Mouse (Mus musculus): Measurements from ENCODE around the gene H2afv. TPM values are rescaled to one million over a fixed set of nuclear protein-coding genes. Genes with fewer than 3 reads are reported as not detected.

The H2afv gene
- polyA plus RNA-seq, 1 experiment from 2014 or later: 415 TPM

DNA sequence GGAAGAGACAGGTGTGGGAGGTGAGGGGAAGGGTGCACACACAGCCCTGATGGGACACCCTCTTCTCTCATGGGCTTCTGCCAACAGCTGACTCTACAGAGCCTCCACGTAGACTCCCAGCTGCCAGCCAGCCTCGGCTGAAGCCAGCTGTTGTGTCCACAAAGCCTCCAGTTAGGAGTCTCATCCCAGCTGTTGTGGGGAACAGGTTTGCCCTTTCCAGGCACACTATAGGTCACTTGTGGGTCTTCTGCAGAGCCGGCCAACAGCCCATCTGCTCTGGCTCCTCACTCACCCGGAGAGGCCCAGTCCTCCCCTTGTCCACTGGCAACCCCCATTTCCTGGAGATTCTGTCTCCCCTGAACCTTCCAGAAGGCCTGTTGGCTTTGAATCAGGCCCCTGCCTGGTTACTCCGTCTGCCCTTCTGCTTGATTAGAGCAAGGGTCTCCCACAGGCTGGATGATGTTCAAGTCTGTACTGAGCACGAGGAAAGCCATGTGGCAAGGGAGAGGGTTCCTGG is 37.5 kb upstream of the H2afv start:
- no peaks in the 10 kb centered on the region for H3K27me3 ChIP-seq (replicated peaks; ENCODE audit: control insufficient read depth, insufficient read depth, low read length)
- H3K9ac ChIP-seq (ENCODE audit: low read depth, low read length): no peak overlapping the region; the same call in 1 of the 2 replicates
- H3K9me3 ChIP-seq (ENCODE audit: control insufficient read depth, low read length): no peaks in the 10 kb centered on the region
- WGBS: 53% methylated on average over 6 of the region's 6 CpGs
- H3K27ac ChIP-seq (ENCODE audit: low read length): no peak overlapping the region
- no peaks in the 10 kb centered on the region for H3K36me3 ChIP-seq (ENCODE audit: control insufficient read depth, insufficient read depth, low read length)
- ATAC-seq: no peak
- no peak overlapping the region for H3K4me2 ChIP-seq (ENCODE audit: low read depth, low read length)
- no peak overlapping the region for H3K4me3 ChIP-seq (ENCODE audit: low read length)
- no peaks in the 10 kb centered on the region for H3K4me1 ChIP-seq (ENCODE audit: control insufficient read depth, insufficient read depth, low read length)

DNA sequence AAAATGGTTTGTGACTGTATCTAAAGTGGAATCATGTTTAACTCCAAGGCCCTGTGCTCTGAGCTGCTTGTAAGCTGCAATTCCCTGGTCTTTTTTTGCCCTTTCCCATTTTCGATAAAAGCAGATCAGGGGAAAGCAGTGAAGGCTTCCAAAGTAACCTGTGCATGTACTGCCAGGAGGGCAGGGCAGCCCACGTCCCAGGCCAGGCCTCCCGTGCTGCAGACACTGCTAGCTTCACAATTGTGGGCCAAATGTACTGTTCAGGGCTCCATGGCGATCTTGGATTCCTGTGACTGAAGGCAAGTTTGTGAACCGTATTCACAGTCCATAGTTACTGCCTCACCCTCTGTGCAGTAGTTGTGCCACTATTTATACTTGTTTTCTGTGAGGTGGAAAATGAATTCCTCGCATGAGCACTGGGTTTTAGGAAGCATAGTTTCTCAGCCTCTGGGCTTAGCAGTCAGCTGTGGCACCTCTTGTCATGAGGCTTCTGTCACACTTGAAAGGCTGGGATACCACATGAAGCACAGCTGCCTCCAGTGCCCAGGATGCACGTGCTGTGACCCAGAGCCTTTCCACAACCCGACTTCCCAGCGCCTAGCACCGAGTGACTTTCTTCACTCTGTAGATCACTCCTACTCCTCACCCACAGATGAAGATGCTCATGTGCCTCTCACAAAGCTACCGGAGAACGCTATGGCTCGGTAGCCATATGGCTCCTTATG is 36.6 kb upstream of the H2afv start:
- Histone ChIP-seq H3K4me1 (ENCODE audit: control insufficient read depth, insufficient read depth, low read length) (no peaks in the 10 kb centered on the region), H3K27ac (ENCODE audit: low read length) (no peak overlapping the region), H3K4me2 (ENCODE audit: low read depth, low read length) (no peak overlapping the region), H3K36me3 (ENCODE audit: control insufficient read depth, insufficient read depth, low read length) (no peaks in the 10 kb centered on the region), H3K4me3 (ENCODE audit: low read length) (no peak overlapping the region), H3K9me3 (ENCODE audit: control insufficient read depth, low read length) (no peaks in the 10 kb centered on the region), H3K9ac (ENCODE audit: low read depth, low read length) (no peak overlapping the region), H3K27me3 (replicated peaks; ENCODE audit: control insufficient read depth, insufficient read depth, low read length) (no peaks in the 10 kb centered on the region)
- 82% methylated on average over 13 of the region's 13 CpGs for WGBS
- ATAC-seq: no peak

DNA sequence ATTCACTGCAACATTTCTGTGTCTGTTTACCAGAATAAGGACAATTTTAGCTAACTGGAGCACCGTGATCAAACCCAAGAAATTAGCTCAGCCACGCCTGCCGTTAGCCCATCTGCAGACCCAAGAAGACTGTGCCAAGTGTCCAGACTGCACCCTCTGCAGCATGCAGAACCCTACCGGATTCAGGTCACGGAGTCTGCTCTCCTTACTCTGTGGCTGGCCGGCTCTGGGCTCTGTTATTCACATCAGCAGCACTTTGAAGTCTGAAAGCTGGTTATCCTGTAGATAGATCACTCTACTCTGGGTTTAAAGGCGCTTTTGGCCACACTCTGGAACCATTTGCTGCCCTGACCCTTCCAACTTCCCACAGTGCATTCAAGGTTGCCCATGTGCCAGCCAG is 35.9 kb upstream of the H2afv start:
- no peak overlapping the region for H3K27ac ChIP-seq (ENCODE audit: low read length)
- no peaks in the 10 kb centered on the region for H3K36me3 ChIP-seq (ENCODE audit: control insufficient read depth, insufficient read depth, low read length)
- H3K4me1 ChIP-seq (ENCODE audit: control insufficient read depth, insufficient read depth, low read length): no peaks in the 10 kb centered on the region
- no peak for ATAC-seq
- H3K9me3 ChIP-seq (ENCODE audit: control insufficient read depth, low read length): no peaks in the 10 kb centered on the region
- H3K9ac ChIP-seq (ENCODE audit: low read depth, low read length): no peak overlapping the region
- no peak overlapping the region for H3K4me3 ChIP-seq (ENCODE audit: low read length)
- 76% methylated on average over 7 of the region's 7 CpGs for WGBS
- no peak overlapping the region for H3K4me2 ChIP-seq (ENCODE audit: low read depth, low read length)
- no peaks in the 10 kb centered on the region for H3K27me3 ChIP-seq (replicated peaks; ENCODE audit: control insufficient read depth, insufficient read depth, low read length)

DNA sequence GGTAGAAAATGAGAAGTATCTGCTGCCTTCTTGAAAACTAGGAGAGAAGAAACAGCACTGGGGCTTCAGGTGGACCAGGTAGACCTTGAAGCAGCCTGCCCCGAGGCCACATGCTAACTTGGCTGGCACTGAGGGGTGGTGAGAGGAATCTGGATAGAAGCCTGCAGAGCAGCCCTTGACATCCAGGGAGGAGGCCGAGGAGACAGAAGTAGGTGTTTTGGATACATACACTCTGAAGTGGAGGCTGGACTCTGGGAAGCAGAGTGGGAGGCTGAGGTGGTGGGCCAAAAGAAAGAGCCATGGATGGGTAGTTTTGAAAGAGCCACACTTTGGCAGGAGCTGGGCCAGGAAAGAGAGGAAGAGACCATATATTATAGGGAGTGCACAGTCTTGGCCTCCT is 35.0 kb upstream of the H2afv start:
- H3K27me3 ChIP-seq (replicated peaks; ENCODE audit: control insufficient read depth, insufficient read depth, low read length): no peaks in the 10 kb centered on the region
- no peak overlapping the region for H3K4me3 ChIP-seq (ENCODE audit: low read length)
- H3K4me2 ChIP-seq (ENCODE audit: low read depth, low read length): no peak overlapping the region
- H3K9me3 ChIP-seq (ENCODE audit: control insufficient read depth, low read length): no peaks in the 10 kb centered on the region
- H3K4me1 ChIP-seq (ENCODE audit: control insufficient read depth, insufficient read depth, low read length): no peaks in the 10 kb centered on the region
- no peak overlapping the region for H3K27ac ChIP-seq (ENCODE audit: low read length)
- no peaks in the 10 kb centered on the region for H3K36me3 ChIP-seq (ENCODE audit: control insufficient read depth, insufficient read depth, low read length)
- H3K9ac ChIP-seq (ENCODE audit: low read depth, low read length): no peak overlapping the region
- WGBS: 75% methylated on average over 2 of the region's 2 CpGs
- no peak for ATAC-seq

DNA sequence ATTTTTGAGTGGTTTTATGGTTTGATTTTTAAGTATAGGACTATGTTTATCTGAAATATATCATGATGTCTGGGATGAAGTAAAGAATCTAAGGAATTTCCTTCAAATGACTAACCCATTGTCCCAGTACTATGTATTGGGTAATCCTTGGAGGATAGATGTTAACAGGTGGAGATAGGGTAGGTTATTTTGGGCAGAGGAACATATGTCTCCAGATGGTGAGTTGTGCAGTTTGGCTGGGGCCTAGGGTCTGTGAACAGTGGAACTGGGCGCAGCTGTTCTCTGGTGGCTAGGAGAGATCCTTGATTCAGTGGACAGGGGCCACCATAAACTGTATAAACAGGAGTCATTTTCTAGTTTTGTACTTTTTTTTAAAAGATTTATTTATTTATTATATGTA is 33.1 kb upstream of the H2afv start:
- H3K4me3 ChIP-seq (ENCODE audit: low read length): no peak overlapping the region
- H3K9ac ChIP-seq (ENCODE audit: low read depth, low read length): no peak overlapping the region
- H3K36me3 ChIP-seq (ENCODE audit: control insufficient read depth, insufficient read depth, low read length): no peaks in the 10 kb centered on the region
- H3K9me3 ChIP-seq (ENCODE audit: control insufficient read depth, low read length): no peaks in the 10 kb centered on the region
- peaks cover 3% of the 10 kb centered on the region for H3K4me1 ChIP-seq (ENCODE audit: control insufficient read depth, insufficient read depth, low read length)
- WGBS: 97% methylated on average over 1 of the region's 1 CpGs
- ATAC-seq: no peak
- H3K27me3 ChIP-seq (replicated peaks; ENCODE audit: control insufficient read depth, insufficient read depth, low read length): no peaks in the 10 kb centered on the region
- no peak overlapping the region for H3K4me2 ChIP-seq (ENCODE audit: low read depth, low read length)
- H3K27ac ChIP-seq (ENCODE audit: low read length): no peak overlapping the region

DNA sequence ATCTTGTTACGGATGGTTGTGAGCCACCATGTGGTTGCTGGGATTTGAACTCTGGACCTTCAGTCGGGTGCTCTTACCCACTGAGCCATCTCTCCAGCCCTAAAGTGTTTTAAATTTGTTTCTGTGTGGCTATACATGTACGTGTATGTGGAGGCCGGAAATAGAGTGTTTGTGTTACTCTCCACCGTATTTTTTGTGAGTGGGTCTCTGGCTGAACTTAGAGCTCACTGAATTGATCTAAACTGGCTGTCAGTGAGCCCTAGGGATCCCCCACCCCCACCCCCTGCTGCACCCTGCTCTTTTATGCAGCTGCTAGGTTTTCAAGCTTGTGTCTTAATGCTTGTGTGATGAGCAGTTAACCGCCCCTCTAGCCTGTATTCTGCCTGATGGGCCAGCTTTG is 32.6 kb upstream of the H2afv start:
- H3K4me3 ChIP-seq (ENCODE audit: low read length): no peak overlapping the region
- peaks cover 3% of the 10 kb centered on the region for H3K4me1 ChIP-seq (ENCODE audit: control insufficient read depth, insufficient read depth, low read length)
- no peaks in the 10 kb centered on the region for H3K9me3 ChIP-seq (ENCODE audit: control insufficient read depth, low read length)
- H3K27ac ChIP-seq (ENCODE audit: low read length): no peak overlapping the region
- no peak overlapping the region for H3K9ac ChIP-seq (ENCODE audit: low read depth, low read length)
- no peak overlapping the region for H3K4me2 ChIP-seq (ENCODE audit: low read depth, low read length)
- no peak for ATAC-seq
- WGBS: 71% methylated on average over 6 of the region's 6 CpGs
- no peaks in the 10 kb centered on the region for H3K27me3 ChIP-seq (replicated peaks; ENCODE audit: control insufficient read depth, insufficient read depth, low read length)
- no peaks in the 10 kb centered on the region for H3K36me3 ChIP-seq (ENCODE audit: control insufficient read depth, insufficient read depth, low read length)

DNA sequence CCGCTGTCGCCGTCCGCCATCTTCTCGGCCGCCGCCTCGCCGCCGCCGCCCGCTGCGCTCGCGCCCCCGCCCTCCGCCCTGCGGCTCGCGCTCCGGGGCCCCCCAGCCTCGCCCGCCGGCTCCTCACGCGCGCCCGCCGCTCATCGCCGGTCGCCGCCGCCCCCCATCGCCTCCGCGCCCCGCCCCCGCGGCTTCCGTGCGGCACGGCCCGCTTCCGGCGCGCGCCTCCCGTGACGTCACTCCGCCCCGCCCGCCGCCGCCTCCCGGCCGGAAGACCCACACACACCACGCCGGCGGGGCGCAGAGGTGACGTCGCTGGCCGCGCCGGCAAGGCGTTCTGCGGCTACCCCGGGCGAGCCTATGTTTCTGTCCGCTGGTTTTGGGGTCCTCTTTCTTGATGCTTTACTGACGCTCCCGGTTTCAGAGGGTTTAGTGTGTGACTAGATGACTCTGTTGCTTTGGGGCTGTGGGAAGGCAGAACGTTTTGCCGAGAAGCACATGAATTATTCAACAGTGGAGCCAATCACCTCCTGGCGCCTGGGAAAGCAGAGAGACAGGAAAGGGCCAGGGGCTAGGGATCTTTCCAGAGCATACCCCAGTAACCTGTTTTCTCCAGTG is 31.7 kb upstream of the H2afv start, which contains the start of gene Purb:
Gene Purb, minus strand, starts transcription at position 51 of the 618 bp plus-strand sequence.
- Histone ChIP-seq H3K9ac (ENCODE audit: low read depth, low read length) (peak within 1 kb of the TSS; percentile 96), H3K27me3 (replicated peaks; ENCODE audit: control insufficient read depth, insufficient read depth, low read length) (no peaks in the 10 kb centered on the region), H3K4me2 (ENCODE audit: low read depth, low read length) (peak within 1 kb of the TSS; percentile 76), H3K27ac (ENCODE audit: low read length) (peak within 1 kb of the TSS; percentile 99), H3K4me1 (ENCODE audit: control insufficient read depth, insufficient read depth, low read length) (peaks cover 6% of the 10 kb centered on the region), H3K36me3 (ENCODE audit: control insufficient read depth, insufficient read depth, low read length) (no peaks in the 10 kb centered on the region), H3K9me3 (ENCODE audit: control insufficient read depth, low read length) (no peaks in the 10 kb centered on the region), H3K4me3 (ENCODE audit: low read length) (peak within 1 kb of the TSS; percentile 95)
- WGBS: 1% methylated on average over 40 of the region's 76 CpGs
- ATAC-seq: peak; percentile 95

DNA sequence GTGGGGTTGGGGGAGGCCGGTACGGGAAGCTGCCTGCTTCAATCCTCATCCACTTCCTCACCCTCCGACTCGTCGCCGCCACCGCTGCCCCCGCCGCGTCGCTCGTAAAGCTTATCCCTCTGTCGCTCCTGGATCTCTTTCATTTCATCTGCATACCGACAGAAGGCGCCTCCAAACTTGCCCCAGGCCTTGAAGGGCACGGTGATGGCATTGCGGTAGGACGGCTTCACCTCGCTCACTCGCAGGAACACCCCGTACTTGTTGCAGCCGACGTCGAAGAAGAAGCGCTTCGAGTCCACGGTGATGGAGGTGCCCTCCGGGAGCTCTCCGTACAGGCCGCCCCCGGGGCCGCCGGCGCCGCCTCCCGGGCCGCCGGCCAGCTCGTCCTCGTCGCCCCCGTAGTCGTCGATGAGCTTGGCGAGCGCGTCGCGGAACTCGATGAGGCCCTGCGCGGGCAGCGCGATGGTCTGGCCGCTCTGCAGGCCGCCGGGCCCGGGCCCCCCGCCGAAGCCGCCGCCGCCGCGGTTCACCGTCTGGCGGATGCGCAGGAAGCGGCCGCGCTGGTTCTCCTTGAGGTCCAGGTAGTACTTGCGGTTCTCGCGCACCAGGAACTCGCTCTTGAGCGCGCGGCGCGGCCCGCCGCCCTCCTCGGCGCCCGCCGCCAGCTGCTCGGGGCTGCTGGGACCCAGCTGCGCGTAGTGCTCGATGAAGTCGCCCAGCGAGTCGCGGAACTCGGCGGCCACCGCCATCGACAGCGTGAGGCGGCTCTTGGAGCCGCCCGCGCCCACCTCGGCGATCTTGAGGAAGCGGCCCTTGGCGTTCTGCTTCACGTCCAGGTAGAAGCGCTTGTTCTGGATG is 30.9 kb upstream of the H2afv start:
- 0% methylated on average over 107 of the region's 109 CpGs for WGBS
- Histone ChIP-seq H3K4me3 (ENCODE audit: low read length) (peak overlapping the region; percentile 95), H3K27me3 (replicated peaks; ENCODE audit: control insufficient read depth, insufficient read depth, low read length) (no peaks in the 10 kb centered on the region), H3K4me2 (ENCODE audit: low read depth, low read length) (peak overlapping the region; percentile 75), H3K27ac (ENCODE audit: low read length) (peak overlapping the region; percentile 99), H3K36me3 (ENCODE audit: control insufficient read depth, insufficient read depth, low read length) (no peaks in the 10 kb centered on the region), H3K4me1 (ENCODE audit: control insufficient read depth, insufficient read depth, low read length) (peaks cover 8% of the 10 kb centered on the region), H3K9me3 (ENCODE audit: control insufficient read depth, low read length) (no peaks in the 10 kb centered on the region), H3K9ac (ENCODE audit: low read depth, low read length) (peak overlapping the region; percentile 96)
- ATAC-seq: peak; percentile 52

DNA sequence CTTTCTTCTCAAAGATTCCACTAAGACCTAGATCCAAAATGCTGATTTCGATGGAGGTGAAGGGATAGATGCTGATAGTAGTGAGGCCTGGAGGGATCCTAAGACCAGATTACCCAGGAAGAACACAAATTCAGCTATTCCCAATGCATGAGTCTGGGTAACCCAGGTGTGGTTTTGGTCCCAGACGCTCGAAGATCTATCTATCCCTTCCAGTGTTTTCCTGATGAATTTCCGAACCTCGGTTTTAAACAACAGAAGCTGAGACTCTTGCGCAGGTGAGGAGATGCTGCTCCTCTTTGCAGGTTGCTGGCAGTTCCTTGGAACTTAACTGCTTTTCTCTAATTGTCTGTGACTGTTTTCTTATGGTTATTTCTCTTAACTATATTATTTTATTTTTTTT is 30.1 kb upstream of the H2afv start:
- Histone ChIP-seq H3K9ac (ENCODE audit: low read depth, low read length) (peak overlapping the region; percentile 96), H3K27me3 (replicated peaks; ENCODE audit: control insufficient read depth, insufficient read depth, low read length) (no peaks in the 10 kb centered on the region), H3K27ac (ENCODE audit: low read length) (peak overlapping the region; percentile 99), H3K36me3 (ENCODE audit: control insufficient read depth, insufficient read depth, low read length) (no peaks in the 10 kb centered on the region), H3K4me1 (ENCODE audit: control insufficient read depth, insufficient read depth, low read length) (peaks cover 8% of the 10 kb centered on the region), H3K9me3 (ENCODE audit: control insufficient read depth, low read length) (no peaks in the 10 kb centered on the region), H3K4me2 (ENCODE audit: low read depth, low read length) (peak overlapping the region; percentile 75), H3K4me3 (ENCODE audit: low read length) (peak overlapping the region; percentile 95)
- 19% methylated on average over 6 of the region's 6 CpGs for WGBS
- ATAC-seq: no peak

Measured in intestine, embryonic 16.5 days (tissue).